8 mouse cellular contexts compared by ENCODE assay signal in the genomic region with DNA sequence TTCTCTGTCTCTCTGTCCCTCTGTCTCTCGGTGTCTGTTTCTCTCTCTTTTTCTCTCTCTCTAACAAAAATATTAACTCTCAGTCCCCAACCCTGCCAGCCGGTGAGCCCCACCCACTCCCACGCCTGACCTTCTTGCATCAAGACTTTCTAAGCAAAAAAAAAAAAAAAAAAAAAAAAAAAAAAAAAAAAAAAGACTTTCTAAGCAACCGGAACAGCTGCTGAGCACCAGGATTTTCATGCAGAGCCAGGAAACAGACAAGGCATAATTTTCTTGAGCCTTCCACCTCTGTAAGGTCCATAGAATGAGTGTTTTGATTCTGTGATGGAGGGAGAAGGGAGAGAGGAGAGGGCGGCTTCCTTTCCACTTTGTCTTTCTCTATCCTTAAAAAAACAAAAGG.
DNase-seq lines count a peak whose midpoint lies in the region; ATAC-seq and TF ChIP-seq lines count a peak whose summit lies in the region.

No protein-coding gene starts in this region.

- WGBS in midbrain, embryonic 14.5 days, result 41% methylated on average over 5 of the region's 5 CpGs
- 31% methylated on average over 5 of the region's 5 CpGs for WGBS in midbrain, postnatal 0 days
- 27% methylated on average over 5 of the region's 5 CpGs for WGBS in embryonic facial prominence, embryonic 11.5 days

- H3K4me3 ChIP-seq in gastrocnemius, adult 2 months, result no peak overlapping the region
- H3K4me3 ChIP-seq in midbrain, embryonic 14.5 days (replicated peaks; ENCODE audit: low read depth, low read length), result no peak overlapping the region
- H3K4me3 ChIP-seq in midbrain, postnatal 0 days (ENCODE audit: low read depth, low read length), result no peak overlapping the region
- no peak overlapping the region for H3K4me3 ChIP-seq in embryonic facial prominence, embryonic 11.5 days (ENCODE audit: low read depth, low read length)

- no peak overlapping the region for H3K27ac ChIP-seq in gastrocnemius, adult 2 months
- H3K27ac ChIP-seq in midbrain, embryonic 14.5 days (replicated peaks; ENCODE audit: low read depth, low read length), result no peak overlapping the region
- no peak overlapping the region for H3K27ac ChIP-seq in midbrain, postnatal 0 days (ENCODE audit: low read depth, low read length)
- H3K27ac ChIP-seq in embryonic facial prominence, embryonic 11.5 days (replicated peaks; ENCODE audit: low read depth, low read length), result no peak overlapping the region

- TF ChIP-seq CTCF in gastrocnemius, adult 2 months (IDR thresholded peaks at IDR 0.05), result no peak
- TF ChIP-seq CTCF in midbrain, postnatal 0 days (IDR thresholded peaks at IDR 0.05), result no peak

- peaks cover 6% of the 10 kb centered on the region; the same call in 1 of the 2 replicates for H3K4me1 ChIP-seq in midbrain, embryonic 14.5 days (ENCODE audit: control insufficient read depth, insufficient read depth, low read length)
- no peaks in the 10 kb centered on the region; the same call in 1 of the 2 replicates for H3K4me1 ChIP-seq in midbrain, postnatal 0 days (ENCODE audit: insufficient read depth, low read length)
- no peaks in the 10 kb centered on the region for H3K4me1 ChIP-seq in embryonic facial prominence, embryonic 11.5 days (ENCODE audit: control insufficient read depth, insufficient read depth, low read length)

- DNase-seq in gastrocnemius, adult 2 months, result peak; percentile 43
- DNase-seq in gastrocnemius, adult 8-10 months (ENCODE audit: low spot score in 2 of 2), result no peak
- peak; percentile 5 for DNase-seq in midbrain, embryonic 14.5 days
- DNase-seq in midbrain, postnatal 0 days (ENCODE audit: low spot score), result no peak
- peak; percentile 11 for DNase-seq in embryonic facial prominence, embryonic 11.5 days (ENCODE audit: low spot score)
- DNase-seq in lung, postnatal 14 days, result peak; percentile 27
- DNase-seq in cerebellum, adult 11-12 months, result no peak

- intact Hi-C loops in gastrocnemius, adult 2 months (cut with DNase I), result no loop called here

- H3K27me3 ChIP-seq in midbrain, embryonic 14.5 days (ENCODE audit: control insufficient read depth, insufficient read depth, low read length), result no peaks in the 10 kb centered on the region
- no peaks in the 10 kb centered on the region for H3K27me3 ChIP-seq in midbrain, postnatal 0 days (ENCODE audit: insufficient read depth, low read length)
- no peaks in the 10 kb centered on the region for H3K27me3 ChIP-seq in embryonic facial prominence, embryonic 11.5 days (ENCODE audit: control insufficient read depth, insufficient read depth, low read length)

- no peaks in the 10 kb centered on the region for H3K36me3 ChIP-seq in midbrain, embryonic 14.5 days (ENCODE audit: control insufficient read depth, insufficient read depth, low read length)
- no peaks in the 10 kb centered on the region for H3K36me3 ChIP-seq in midbrain, postnatal 0 days (ENCODE audit: insufficient read depth, low read length)
- H3K36me3 ChIP-seq in embryonic facial prominence, embryonic 11.5 days (replicated peaks; ENCODE audit: control insufficient read depth, insufficient read depth, low read depth, low read length), result no peaks in the 10 kb centered on the region

- ATAC-seq in midbrain, embryonic 14.5 days (ENCODE audit: low FRiP score, low TSS enrichment), result no peak
- no peak for ATAC-seq in midbrain, postnatal 0 days (ENCODE audit: low FRiP score)
- ATAC-seq in embryonic facial prominence, embryonic 11.5 days (replicated peaks; ENCODE audit: insufficient number of reproducible peaks, low FRiP score, low TSS enrichment, low read depth), result no peak
- no peak for ATAC-seq in erythroid progenitor cell, adult 5-6 weeks (replicated peaks; ENCODE audit: low FRiP score, poor library complexity, severe bottlenecking)

- H3K9ac ChIP-seq in midbrain, embryonic 14.5 days (replicated peaks; ENCODE audit: low read length), result no peak overlapping the region
- H3K9ac ChIP-seq in midbrain, postnatal 0 days (replicated peaks; ENCODE audit: low read length, poor library complexity, severe bottlenecking), result no peak overlapping the region
- H3K9ac ChIP-seq in embryonic facial prominence, embryonic 11.5 days (replicated peaks; ENCODE audit: low read length), result no peak overlapping the region

- no peak overlapping the region for H3K4me2 ChIP-seq in midbrain, embryonic 14.5 days (ENCODE audit: low read length)
- H3K4me2 ChIP-seq in midbrain, postnatal 0 days (ENCODE audit: low read depth, low read length, poor library complexity, severe bottlenecking), result no peak overlapping the region
- H3K4me2 ChIP-seq in embryonic facial prominence, embryonic 11.5 days (ENCODE audit: low read depth, low read length), result no peak overlapping the region

- H3K9me3 ChIP-seq in midbrain, embryonic 14.5 days (ENCODE audit: control insufficient read depth, low read length), result no peaks in the 10 kb centered on the region
- H3K9me3 ChIP-seq in midbrain, postnatal 0 days (ENCODE audit: low read length), result no peaks in the 10 kb centered on the region
- H3K9me3 ChIP-seq in embryonic facial prominence, embryonic 11.5 days (replicated peaks; ENCODE audit: control insufficient read depth, low read length), result no peaks in the 10 kb centered on the region

Comparison
In these comparisons a context has a peak if more than half of its experiments do, and no peak if none do; other contexts are left out.
1. DNase-seq: peak in gastrocnemius, adult 2 months (single experiment), midbrain, embryonic 14.5 days (single experiment), embryonic facial prominence, embryonic 11.5 days (single experiment) and lung, postnatal 14 days (single experiment); none in gastrocnemius, adult 8-10 months (0 of 2), midbrain, postnatal 0 days (single experiment) and cerebellum, adult 11-12 months (single experiment).